Mouse (Mus musculus): Measurements from ENCODE around the gene Cd40.

DNA sequence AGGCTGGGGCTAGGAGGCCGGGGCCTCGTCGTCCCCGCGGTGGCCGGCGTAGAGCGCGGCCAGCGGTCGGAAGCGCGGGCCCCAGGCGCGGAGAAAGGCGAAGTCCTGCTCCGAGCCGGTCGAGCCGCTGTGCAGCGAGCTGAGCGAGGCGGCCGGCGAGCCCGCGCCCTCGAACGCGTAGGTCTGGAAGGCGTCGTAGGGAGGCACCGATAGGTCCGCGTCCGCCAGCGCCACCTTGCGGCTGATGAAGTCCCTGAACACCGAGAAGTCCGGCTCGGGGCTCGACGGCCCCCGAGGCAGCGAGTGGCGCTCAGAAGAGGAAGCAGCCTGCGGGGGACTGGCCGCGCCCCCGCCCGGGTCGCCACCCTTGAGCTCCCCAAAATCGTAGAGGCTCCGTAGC, 56.7 kb downstream of the Cd40 start:
- TF ChIP-seq TAL1 (IDR thresholded peaks at IDR 0.05; ENCODE audit: low read length) (no peak), GATA1 (IDR thresholded peaks at IDR 0.05; ENCODE audit: low read length) (no peak)

All from erythroblast, embryonic 14.5 days (primary cell).